Mouse (Mus musculus) liver, embryonic 15.5 days (tissue): ENCODE measurements around the gene Olfr1076. TPM values are rescaled to one million over a fixed set of nuclear protein-coding genes. Genes with fewer than 3 reads are reported as not detected.
"Not testable (repeated sequence)": the region's sequence is repeated elsewhere in the genome, so short reads cannot be mapped to it uniquely, and the experiment has no call there.

Experiments
- ATAC-seq: fragments of 200-750 bp; cut with Nextera tagmentation; 2 replicates; pipeline ENCODE4 v1.8.0; 2017; ENCODE audit warnings: moderate number of reproducible peaks, mild to moderate bottlenecking, moderate library complexity; ENCODE audit not compliant: insufficient read depth
- H3K27ac ChIP-seq: fragments of 300-500 bp; sonication (generic); replicated peaks from 2 replicates; pipeline ENCODE4 v1.5.1; 2015; ENCODE audit warnings: mild to moderate bottlenecking, inconsistent platforms
- H3K27me3 ChIP-seq: fragments of 300-500 bp; sonication (generic); 2 replicates; pipeline ENCODE4 v1.6.1; 2015; ENCODE audit warnings: mild to moderate bottlenecking, inconsistent platforms
- H3K36me3 ChIP-seq: fragments of 300-500 bp; sonication (generic); replicated peaks from 2 replicates; pipeline ENCODE4 v1.6.1; 2015; ENCODE audit warnings: moderate library complexity, mild to moderate bottlenecking, inconsistent platforms
- H3K4me1 ChIP-seq: fragments of 300-500 bp; sonication (generic); replicated peaks from 2 replicates; pipeline ENCODE4 v1.6.1; 2015; ENCODE audit warnings: inconsistent platforms
- H3K4me2 ChIP-seq: fragments of 300-500 bp; sonication (generic); 2 replicates; pipeline ENCODE4 v1.6.1; 2015; ENCODE audit warnings: moderate library complexity, mild to moderate bottlenecking, inconsistent platforms
- H3K4me3 ChIP-seq: fragments of 300-500 bp; sonication (generic); replicated peaks from 2 replicates; pipeline ENCODE4 v1.5.1; 2015; ENCODE audit warnings: mild to moderate bottlenecking, inconsistent platforms
- H3K9ac ChIP-seq: fragments of 300-500 bp; sonication (generic); 2 replicates; pipeline ENCODE4 v1.6.1; 2015; ENCODE audit warnings: moderate library complexity, mild to moderate bottlenecking, inconsistent platforms
- H3K9me3 ChIP-seq: fragments of 300-500 bp; sonication (generic); replicated peaks from 2 replicates; pipeline ENCODE4 v1.6.1; 2016; ENCODE audit warnings: inconsistent platforms
- WGBS: fragments of 180-500 bp; shearing (Covaris S2); methylation state at CpG from one replicate; pipeline ENCODE4 v1.1.7; 2015; ENCODE audit warnings: mixed read lengths; ENCODE audit not compliant: insufficient replicate concordance; 5-methylcytosine and 5-hydroxymethylcytosine counted together
- polyA plus RNA-seq: library from polyadenylated mRNA; unstranded; fragments of >200 nt; fragmentation: Nextera tagmentation; extraction: Ambion mirVana; gene quantifications from 2 replicates; pipeline ENCODE4 v1.2.1, GENCODE M21; 2015

Gene Olfr1076
- polyA plus RNA-seq, result not detected in 2 replicates

DNA sequence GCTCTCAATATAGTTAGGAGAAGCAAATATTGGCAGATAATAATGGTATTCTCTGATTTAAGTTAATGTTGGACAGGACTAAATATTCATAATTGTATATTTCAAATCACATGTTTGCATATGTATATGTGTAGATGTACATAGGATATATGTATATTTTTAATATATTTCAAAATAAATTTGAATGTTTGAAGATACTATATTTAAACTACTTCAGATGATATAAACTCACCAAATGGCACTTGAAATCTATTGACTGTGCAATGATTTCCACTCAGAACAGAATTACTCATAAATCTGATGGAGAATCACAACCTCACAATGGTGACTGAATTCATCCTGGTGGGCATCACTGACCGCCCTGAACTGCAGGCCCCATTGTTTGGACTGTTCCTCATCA, at the start of gene Olfr1076:
Gene Olfr1076, plus strand, starts transcription at position 301 of the 400 bp plus-strand sequence.
- no peak within 1 kb of the TSS for H3K4me2 ChIP-seq
- ATAC-seq, result no peak
- no peaks in the 10 kb centered on the region for H3K27me3 ChIP-seq
- H3K36me3 ChIP-seq, result no peaks in the 10 kb centered on the region
- no peak within 1 kb of the TSS for H3K27ac ChIP-seq
- no peak within 1 kb of the TSS for H3K9ac ChIP-seq
- WGBS, result 48% methylated on average over 1 of the region's 1 CpGs
- no peak within 1 kb of the TSS for H3K4me3 ChIP-seq
- H3K9me3 ChIP-seq, result no peaks in the 10 kb centered on the region
- H3K4me1 ChIP-seq, result no peaks in the 10 kb centered on the region

DNA sequence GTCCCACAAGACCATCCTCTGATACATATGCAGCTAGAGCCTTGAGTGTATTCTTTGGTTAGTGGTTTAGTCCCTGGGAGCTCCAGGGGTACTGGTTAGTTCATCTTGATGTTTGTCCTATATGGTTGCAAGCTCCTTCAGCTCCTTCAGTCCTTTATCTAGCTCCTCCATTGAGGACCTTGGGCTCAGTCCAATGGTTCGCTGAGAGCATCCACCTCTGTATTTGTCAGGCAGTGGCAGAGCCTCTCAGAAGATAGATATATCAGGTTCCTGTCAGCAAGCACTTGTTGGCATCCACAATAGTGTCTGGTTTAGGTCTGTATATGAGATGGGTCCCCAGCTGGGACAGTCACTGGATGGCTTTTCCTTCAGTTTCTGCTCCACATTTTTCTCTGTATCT, 47.8 kb upstream of the Olfr1076 start:
- Histone ChIP-seq H3K27ac (no peak overlapping the region), H3K36me3 (no peaks in the 10 kb centered on the region), H3K4me3 (no peak overlapping the region), H3K4me2 (no peak overlapping the region), H3K27me3 (no peaks in the 10 kb centered on the region), H3K4me1 (no peaks in the 10 kb centered on the region), H3K9me3 (no peaks in the 10 kb centered on the region), H3K9ac (no peak overlapping the region)
- 62% methylated on average over 1 of the region's 1 CpGs for whole genome bisulfite sequencing
- no peak for ATAC-seq

DNA sequence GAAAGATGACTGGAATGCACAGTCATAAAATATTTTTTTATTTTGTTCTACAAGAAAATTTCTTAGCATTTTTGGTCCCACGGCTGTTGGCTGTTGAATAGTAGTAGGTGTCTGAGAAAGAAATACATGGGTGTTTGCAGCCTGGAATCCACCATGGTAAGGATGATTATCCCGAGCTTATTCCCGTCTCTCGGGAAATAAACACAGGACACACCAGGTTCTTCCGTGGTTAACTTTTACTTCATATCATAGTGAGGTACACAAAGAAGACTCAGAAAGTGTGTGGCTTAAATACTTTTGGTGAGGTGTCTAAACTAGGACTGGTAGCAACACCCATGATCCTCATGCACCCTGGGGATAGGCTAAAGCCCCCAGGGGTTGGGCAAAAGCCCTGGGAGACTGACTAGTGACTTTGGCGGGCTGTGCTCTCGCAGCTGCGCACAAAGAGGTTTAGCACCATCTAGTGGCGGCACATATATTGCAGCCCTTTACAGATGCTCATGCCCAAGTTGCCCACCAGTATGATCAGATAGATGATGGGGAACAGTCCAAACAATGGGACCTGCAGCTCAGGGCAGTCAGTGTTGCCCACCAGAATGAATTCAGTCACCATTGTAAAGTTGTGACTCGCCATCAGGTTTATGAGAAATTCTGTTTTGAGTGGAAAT, 43.7 kb upstream of the Olfr1076 start:
- no peak for ATAC-seq
- WGBS, result 24% methylated on average over 10 of the region's 10 CpGs
- H3K4me1 ChIP-seq, result no peaks in the 10 kb centered on the region
- no peak overlapping the region for H3K4me2 ChIP-seq
- no peak overlapping the region for H3K4me3 ChIP-seq
- H3K36me3 ChIP-seq, result no peaks in the 10 kb centered on the region
- no peak overlapping the region for H3K9ac ChIP-seq
- no peak overlapping the region for H3K27ac ChIP-seq
- no peaks in the 10 kb centered on the region for H3K27me3 ChIP-seq
- no peaks in the 10 kb centered on the region for H3K9me3 ChIP-seq

DNA sequence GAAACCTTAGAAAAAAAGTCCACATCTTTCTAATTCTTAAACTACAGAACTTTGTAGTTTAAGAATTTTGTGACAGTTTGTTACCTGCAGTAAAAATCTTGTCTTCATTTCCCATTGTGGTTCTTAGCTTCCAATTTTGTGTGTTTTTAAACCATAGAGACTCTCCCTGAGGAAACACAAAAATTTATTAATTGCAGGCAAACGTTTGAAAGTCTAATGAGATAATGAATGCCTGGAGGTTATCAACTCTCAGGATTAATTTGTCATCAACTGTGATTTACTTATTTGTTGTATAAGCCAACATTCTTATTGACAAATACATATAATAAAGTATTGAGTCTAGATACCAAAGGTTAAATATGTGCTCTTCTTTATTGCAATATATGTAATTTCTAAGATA, 21.0 kb upstream of the Olfr1076 start, which contains the start of gene Olfr228:
Gene Olfr228, minus strand, starts transcription at position 101 of the 400 bp plus-strand sequence.
- Histone ChIP-seq H3K4me1 (no peaks in the 10 kb centered on the region), H3K4me2 (no peak within 1 kb of the TSS), H3K36me3 (no peaks in the 10 kb centered on the region), H3K27ac (no peak within 1 kb of the TSS), H3K4me3 (no peak within 1 kb of the TSS), H3K9ac (no peak within 1 kb of the TSS), H3K9me3 (no peaks in the 10 kb centered on the region), H3K27me3 (no peaks in the 10 kb centered on the region)
- WGBS, result 21% methylated on average over 1 of the region's 1 CpGs
- no peak for ATAC-seq

DNA sequence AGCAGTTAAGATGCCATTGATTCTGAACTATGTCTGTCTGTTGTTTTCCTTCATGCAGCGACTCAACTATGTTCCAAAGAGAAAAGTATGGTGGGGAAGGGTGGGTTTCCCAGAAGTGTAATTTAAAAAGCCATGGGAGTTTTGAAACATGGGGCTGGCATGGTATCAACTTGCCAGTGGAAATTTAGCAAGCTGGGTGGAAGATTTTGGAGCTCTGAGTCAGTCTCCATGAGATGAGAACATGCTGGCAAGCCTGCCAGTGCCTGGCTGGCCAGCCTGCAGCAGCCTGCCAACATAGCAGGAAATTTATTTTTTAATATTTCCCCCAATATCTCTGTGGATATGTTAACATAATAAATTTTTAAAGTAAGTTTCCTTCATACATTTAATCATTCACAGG, 22.7 kb downstream of the Olfr1076 start:
- WGBS, result 54% methylated on average over 1 of the region's 1 CpGs

DNA sequence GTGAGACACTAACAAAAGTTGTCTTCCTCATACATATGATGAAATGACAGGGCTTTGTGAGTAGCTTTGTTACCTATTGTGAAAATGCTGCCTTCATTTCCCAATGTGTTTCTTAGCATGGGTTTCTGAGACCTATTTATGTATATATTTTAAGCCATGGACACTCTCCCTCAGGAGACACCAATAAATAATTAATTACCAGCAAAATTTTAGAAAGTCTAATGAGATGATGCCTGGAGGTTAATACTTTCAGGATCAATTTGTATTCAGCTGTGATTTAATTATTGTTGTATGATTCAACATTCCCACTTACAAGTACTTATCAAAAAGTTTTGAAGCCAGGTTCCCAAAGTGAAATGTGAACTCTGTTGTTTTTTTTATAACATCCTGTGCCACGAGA, 34.1 kb downstream of the Olfr1076 start, which contains the start of gene Olfr1079:
Gene Olfr1079, minus strand, starts transcription at position 101 of the 400 bp plus-strand sequence.
- Histone ChIP-seq H3K9me3 (no peaks in the 10 kb centered on the region), H3K9ac (no peak within 1 kb of the TSS), H3K36me3 (no peaks in the 10 kb centered on the region), H3K4me2 (no peak within 1 kb of the TSS), H3K27ac (no peak within 1 kb of the TSS), H3K27me3 (no peaks in the 10 kb centered on the region), H3K4me3 (no peak within 1 kb of the TSS), H3K4me1 (no peaks in the 10 kb centered on the region)
- WGBS, result 45% methylated on average over 1 of the region's 1 CpGs
- no peak for ATAC-seq

More for the DNA sequence above, 22.7 kb downstream of the Olfr1076 start:
- Histone ChIP-seq H3K27me3 (no peaks in the 10 kb centered on the region), H3K9me3 (no peaks in the 10 kb centered on the region), H3K4me2 (no peak overlapping the region), H3K4me3 (no peak overlapping the region), H3K4me1 (no peaks in the 10 kb centered on the region), H3K36me3 (no peaks in the 10 kb centered on the region), H3K27ac (no peak overlapping the region), H3K9ac (no peak overlapping the region)
- ATAC-seq, result no peak

DNA sequence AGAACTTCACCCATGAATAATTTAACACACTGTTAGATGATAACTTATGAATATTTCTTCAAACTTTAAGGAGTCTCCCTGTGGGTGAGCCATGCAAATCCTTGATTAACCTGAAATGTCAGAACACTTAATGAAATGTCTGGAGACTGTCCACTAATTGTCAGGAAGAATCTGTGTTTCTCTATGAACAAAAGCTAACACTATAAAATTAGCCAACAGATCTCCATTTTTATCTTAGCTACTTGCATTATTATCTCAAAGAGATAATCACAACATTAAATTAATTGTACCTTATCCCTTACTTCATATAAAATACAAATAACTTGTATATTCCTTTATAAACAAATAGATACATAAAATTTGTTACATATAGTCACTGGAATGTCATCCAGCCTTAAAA, 49.9 kb downstream of the Olfr1076 start, which contains the start of gene Olfr1080:
Gene Olfr1080, minus strand, starts transcription at position 101 of the 400 bp plus-strand sequence.
- H3K27ac ChIP-seq, H3K4me1 ChIP-seq, H3K9me3 ChIP-seq, H3K4me3 ChIP-seq, H3K9ac ChIP-seq, H3K36me3 ChIP-seq, H3K27me3 ChIP-seq, H3K4me2 ChIP-seq, ATAC-seq: not testable (repeated sequence)

Other genes starting within 250 kb of the Olfr1076 start
- not detected in 2 replicates for gene Olfr1051, start 229.4 kb upstream of the Olfr1076 start, polyA plus RNA-seq
- gene Olfr1052, start 216.0 kb upstream of the Olfr1076 start, polyA plus RNA-seq, result not detected in 2 replicates
- gene Olfr1053, start 193.2 kb upstream of the Olfr1076 start, polyA plus RNA-seq, result not detected in 2 replicates
- not detected in 2 replicates for gene Olfr1054, start 173.0 kb upstream of the Olfr1076 start, polyA plus RNA-seq
- gene Olfr1055, start 158.2 kb upstream of the Olfr1076 start, polyA plus RNA-seq, result not detected in 2 replicates
- not detected in 2 replicates for gene Olfr1056, start 146.0 kb upstream of the Olfr1076 start, polyA plus RNA-seq
- gene Olfr1057, start 130.1 kb upstream of the Olfr1076 start, polyA plus RNA-seq, result not detected in 2 replicates
- gene Olfr1058, start 119.9 kb upstream of the Olfr1076 start, polyA plus RNA-seq, result not detected in 2 replicates
- gene Olfr1061, start 94.4 kb upstream of the Olfr1076 start, polyA plus RNA-seq, result not detected in 2 replicates
- gene Olfr1062, start 81.7 kb upstream of the Olfr1076 start, polyA plus RNA-seq, result not detected in 2 replicates
- gene Olfr1065, start 57.9 kb upstream of the Olfr1076 start, polyA plus RNA-seq, result not detected in 2 replicates
- not detected in 2 replicates for gene Olfr1066, start 52.2 kb upstream of the Olfr1076 start, polyA plus RNA-seq
- not detected in 2 replicates for gene Olfr228, start 21.1 kb upstream of the Olfr1076 start, polyA plus RNA-seq
- gene Olfr1079, start 34.0 kb downstream of the Olfr1076 start, polyA plus RNA-seq, result not detected in 2 replicates
- not detected in 2 replicates for gene Olfr1080, start 49.8 kb downstream of the Olfr1076 start, polyA plus RNA-seq
- not detected in 2 replicates for gene Olfr1082, start 90.5 kb downstream of the Olfr1076 start, polyA plus RNA-seq
- not detected in 2 replicates for gene Olfr1084, start 131.3 kb downstream of the Olfr1076 start, polyA plus RNA-seq
- not detected in 2 replicates for gene Olfr1085, start 153.6 kb downstream of the Olfr1076 start, polyA plus RNA-seq
- gene Olfr1086, start 171.6 kb downstream of the Olfr1076 start, polyA plus RNA-seq, result not detected in 2 replicates
- not detected in 2 replicates for gene Olfr1087, start 189.9 kb downstream of the Olfr1076 start, polyA plus RNA-seq
- gene Olfr1089, start 225.2 kb downstream of the Olfr1076 start, polyA plus RNA-seq, result not detected in 2 replicates